Mouse (Mus musculus) C2C12 (cell line): ENCODE data around the gene Otud1. TPM values are rescaled to one million over a fixed set of nuclear protein-coding genes. Genes with fewer than 3 reads are reported as not detected.

ENCODE experiments used
- H3K27me3 ChIP-seq: one replicate; pipeline ENCODE4 v1.6.1; 2011; ENCODE audit not compliant: control insufficient read depth, insufficient read depth, insufficient read length
- H3K36me3 ChIP-seq: one replicate; pipeline ENCODE4 v1.6.1; 2011; ENCODE audit not compliant: control insufficient read depth, insufficient read depth
- H3K4me3 ChIP-seq: one replicate; pipeline ENCODE4 v1.5.1; 2011; ENCODE audit warnings: mild to moderate bottlenecking, control low read depth; ENCODE audit not compliant: poor library complexity, insufficient read depth, severe bottlenecking
- H3K79me2 ChIP-seq: one replicate; pipeline ENCODE4 v1.6.1; 2011; ENCODE audit not compliant: control insufficient read depth, insufficient read depth
- H3K79me3 ChIP-seq: one replicate; pipeline ENCODE4 v1.6.1; 2011; ENCODE audit warnings: low read depth, control low read depth
- H3ac ChIP-seq: one replicate; pipeline ENCODE3; 2011; ENCODE audit warnings: low read depth; ENCODE audit not compliant: control insufficient read depth, insufficient read length
- CEBPB ChIP-seq: IDR thresholded peaks from one replicate; pipeline ENCODE4 v1.6.1; 2011; ENCODE audit warnings: low read depth, mild to moderate bottlenecking, control low read depth, moderate library complexity
- CTCF ChIP-seq: IDR thresholded peaks from one replicate; pipeline ENCODE4 v1.5.1; 2011; ENCODE audit not compliant: control insufficient read depth, insufficient read depth, insufficient read length
- FOSL1 ChIP-seq: IDR thresholded peaks from one replicate; pipeline ENCODE4 v1.8.0; 2011; ENCODE audit warnings: mild to moderate bottlenecking, low read length; ENCODE audit not compliant: poor library complexity, insufficient read depth, severe bottlenecking
- MAX ChIP-seq: IDR thresholded peaks from one replicate; pipeline ENCODE4 v1.6.1; 2011; ENCODE audit warnings: mild to moderate bottlenecking, control low read depth
- MYOD1 ChIP-seq: IDR thresholded peaks from one replicate; pipeline ENCODE4 v1.6.1; 2011; ENCODE audit warnings: low read depth; ENCODE audit not compliant: control insufficient read depth, insufficient read length
- MYOG ChIP-seq: IDR thresholded peaks from one replicate; pipeline ENCODE4 v1.6.1; 2011; ENCODE audit not compliant: control insufficient read depth, insufficient read length; ENCODE audit errors: extremely low read depth
- USF1 ChIP-seq: IDR thresholded peaks from one replicate; pipeline ENCODE4 v1.6.1; 2011; ENCODE audit warnings: low read depth, mild to moderate bottlenecking, control low read depth, moderate library complexity
- polyA plus RNA-seq: library from polyadenylated mRNA; unstranded; fragments of >200 nt; fragmentation: generic; extraction: Trizol; gene quantifications from one replicate; pipeline ENCODE4 v1.2.1, GENCODE M21; 2012; ENCODE audit warnings: missing spikeins

The Otud1 gene
- polyA plus RNA-seq, 1 experiment = 1.6 TPM

DNA sequence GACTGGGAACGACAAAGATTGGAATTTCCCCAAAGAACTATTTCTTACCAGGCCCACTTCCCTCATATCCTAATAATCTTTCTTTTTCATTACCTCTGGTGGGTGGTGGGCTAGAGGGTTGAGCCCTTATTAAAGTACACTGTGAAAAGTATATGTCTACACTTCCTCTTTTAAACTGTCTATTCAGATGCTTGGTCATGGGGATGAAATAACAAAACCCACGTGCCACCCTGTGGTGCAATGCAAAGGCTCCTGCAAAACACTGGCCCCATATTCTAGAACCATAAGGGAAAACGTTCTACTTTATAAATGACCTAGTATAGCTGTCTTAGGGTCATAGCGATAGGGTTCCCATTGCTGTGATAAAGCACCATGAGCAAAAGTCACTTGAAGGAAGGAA is 49.3 kb downstream of the Otud1 start:
- Histone ChIP-seq H3K36me3 (no peaks in the 10 kb centered on the region), H3K27me3 (no peaks in the 10 kb centered on the region), H3K79me2 (no peaks in the 10 kb centered on the region), H3ac (no peak overlapping the region), H3K4me3 (no peak overlapping the region), H3K79me3 (no peaks in the 10 kb centered on the region)
- no peak for TF ChIP-seq CEBPB
- TF ChIP-seq FOSL1 = no peak
- no peak for TF ChIP-seq USF1
- TF ChIP-seq MAX = no peak
- TF ChIP-seq CTCF = no peak
- no peak for TF ChIP-seq MYOG
- no peak for TF ChIP-seq MYOD1

Other genes with a start within 250 kb of the Otud1 start
- not detected for gene Ptf1a, start 212.1 kb upstream of the Otud1 start, polyA plus RNA-seq
- not detected for gene 4921504E06Rik, start 103.8 kb upstream of the Otud1 start, polyA plus RNA-seq